Mouse (Mus musculus) intestine, embryonic 16.5 days (tissue): ENCODE data around the gene Ptpn12. TPM values are rescaled to one million over a fixed set of nuclear protein-coding genes. Genes with fewer than 3 reads are reported as not detected.
A peak's percentile ranks its signal among the peaks of the same experiment; 100 is the strongest.

Experiments used
- ATAC-seq: fragments of 200-750 bp; cut with Nextera tagmentation; 2 replicates; pipeline ENCODE4 v1.8.0; 2017; ENCODE audit warnings: moderate TSS enrichment, moderate library complexity
- H3K27ac ChIP-seq: fragments of 300-500 bp; sonication (generic); 2 replicates; pipeline ENCODE4 v1.5.1; 2014; ENCODE audit warnings: mild to moderate bottlenecking, low read length
- H3K27me3 ChIP-seq: fragments of 300-500 bp; sonication (generic); replicated peaks from 2 replicates; pipeline ENCODE4 v1.6.1; 2014; ENCODE audit warnings: low read length, control low read depth, mixed read lengths; ENCODE audit not compliant: control insufficient read depth, insufficient read depth
- H3K36me3 ChIP-seq: fragments of 300-500 bp; sonication (generic); 2 replicates; pipeline ENCODE4 v1.6.1; 2014; ENCODE audit warnings: low read length, control low read depth; ENCODE audit not compliant: control insufficient read depth, insufficient read depth
- H3K4me1 ChIP-seq: fragments of 300-500 bp; sonication (generic); 2 replicates; pipeline ENCODE4 v1.6.1; 2014; ENCODE audit warnings: low read length, control low read depth, mixed read lengths; ENCODE audit not compliant: control insufficient read depth, insufficient read depth
- H3K4me2 ChIP-seq: fragments of 300-500 bp; sonication (generic); 2 replicates; pipeline ENCODE4 v1.6.1; 2014; ENCODE audit warnings: low read depth, low read length, control low read depth
- H3K4me3 ChIP-seq: fragments of 300-500 bp; sonication (generic); 2 replicates; pipeline ENCODE4 v1.5.1; 2014; ENCODE audit warnings: mild to moderate bottlenecking, low read length
- H3K9ac ChIP-seq: fragments of 300-500 bp; sonication (generic); 2 replicates; pipeline ENCODE4 v1.6.1; 2014; ENCODE audit warnings: low read depth, low read length
- H3K9me3 ChIP-seq: fragments of 300-500 bp; sonication (generic); 2 replicates; pipeline ENCODE4 v1.6.1; 2016; ENCODE audit warnings: low read length, control low read depth; ENCODE audit not compliant: control insufficient read depth
- WGBS: fragments of 180-500 bp; shearing (Covaris S2); extraction: QIAGEN DNeasy Blood & Tissue Kit; methylation state at CpG from one replicate; pipeline ENCODE4 v1.1.7; 2014; 5-methylcytosine and 5-hydroxymethylcytosine counted together
- polyA plus RNA-seq: library from polyadenylated mRNA; unstranded; fragments of >200 nt; fragmentation: Nextera tagmentation; extraction: Ambion mirVana; gene quantifications from 2 replicates; pipeline ENCODE4 v1.2.1, GENCODE M21; 2015

The Ptpn12 gene
- polyA plus RNA-seq, 1 experiment from 2014 or later = 10.6 TPM

- Histone ChIP-seq H3K9me3 (no peaks in the 10 kb centered on the region), H3K36me3 (peaks cover 9% of the 10 kb centered on the region; the same call in 1 of the 2 replicates), H3K4me3 (no peak overlapping the region), H3K27ac (peak overlapping the region; percentile 2; the same call in 1 of the 2 replicates), H3K27me3 (no peaks in the 10 kb centered on the region), H3K9ac (no peak overlapping the region), H3K4me2 (no peak overlapping the region), H3K4me1 (no peaks in the 10 kb centered on the region)
- WGBS = 73% methylated on average over 8 of the region's 8 CpGs
- peak; percentile 90 for ATAC-seq
Measured at GRCm38 (mm10) chr5:20990062-20990809, 65.5 kb downstream of the Ptpn12 start.

GRCm38 (mm10) chr5:20986271-20986670 is 69.4 kb downstream of the Ptpn12 start:
- no peak overlapping the region for H3K27ac ChIP-seq
- no peak overlapping the region for H3K9ac ChIP-seq
- ATAC-seq = no peak
- H3K4me1 ChIP-seq = no peaks in the 10 kb centered on the region
- H3K36me3 ChIP-seq = peaks cover 3% of the 10 kb centered on the region; the same call in 1 of the 2 replicates
- no peak overlapping the region for H3K4me2 ChIP-seq
- no peaks in the 10 kb centered on the region for H3K27me3 ChIP-seq
- H3K4me3 ChIP-seq = no peak overlapping the region
- WGBS = 97% methylated on average over 8 of the region's 8 CpGs
- H3K9me3 ChIP-seq = no peaks in the 10 kb centered on the region

GRCm38 (mm10) chr5:20983505-20983904 is 72.2 kb downstream of the Ptpn12 start:
- H3K27ac ChIP-seq = no peak overlapping the region
- H3K4me3 ChIP-seq = no peak overlapping the region
- no peak for ATAC-seq
- H3K36me3 ChIP-seq = peaks cover 3% of the 10 kb centered on the region; the same call in 1 of the 2 replicates
- H3K9ac ChIP-seq = no peak overlapping the region
- H3K27me3 ChIP-seq = no peaks in the 10 kb centered on the region
- H3K4me2 ChIP-seq = no peak overlapping the region
- H3K4me1 ChIP-seq = no peaks in the 10 kb centered on the region
- H3K9me3 ChIP-seq = no peaks in the 10 kb centered on the region

- H3K4me3 ChIP-seq = no peak overlapping the region
- no peaks in the 10 kb centered on the region for H3K9me3 ChIP-seq
- H3K9ac ChIP-seq = no peak overlapping the region
- 85% methylated on average over 4 of the region's 4 CpGs for WGBS
- H3K4me2 ChIP-seq = no peak overlapping the region
- no peak overlapping the region for H3K27ac ChIP-seq
- no peaks in the 10 kb centered on the region for H3K4me1 ChIP-seq
- no peaks in the 10 kb centered on the region for H3K27me3 ChIP-seq
- H3K36me3 ChIP-seq = no peaks in the 10 kb centered on the region
- no peak for ATAC-seq
Measured at GRCm38 (mm10) chr5:20974690-20975089, 81.0 kb downstream of the Ptpn12 start.

GRCm38 (mm10) chr5:20973999-20974398 is 81.7 kb downstream of the Ptpn12 start:
- no peak for ATAC-seq
- H3K9ac ChIP-seq = no peak overlapping the region
- H3K4me2 ChIP-seq = no peak overlapping the region
- no peak overlapping the region for H3K27ac ChIP-seq
- H3K9me3 ChIP-seq = no peaks in the 10 kb centered on the region
- no peaks in the 10 kb centered on the region for H3K36me3 ChIP-seq
- WGBS = 31% methylated on average over 6 of the region's 7 CpGs
- H3K4me1 ChIP-seq = no peaks in the 10 kb centered on the region
- no peaks in the 10 kb centered on the region for H3K27me3 ChIP-seq
- H3K4me3 ChIP-seq = no peak overlapping the region

- Histone ChIP-seq H3K4me1 (no peaks in the 10 kb centered on the region), H3K27me3 (no peaks in the 10 kb centered on the region), H3K9ac (no peak overlapping the region), H3K36me3 (no peaks in the 10 kb centered on the region), H3K4me3 (no peak overlapping the region), H3K9me3 (no peaks in the 10 kb centered on the region), H3K4me2 (no peak overlapping the region), H3K27ac (no peak overlapping the region)
- 69% methylated on average over 5 of the region's 5 CpGs for WGBS
- ATAC-seq = no peak
Measured at GRCm38 (mm10) chr5:20973069-20973468, 82.6 kb downstream of the Ptpn12 start.

GRCm38 (mm10) chr5:20968963-20969362 is 86.7 kb downstream of the Ptpn12 start:
- no peak overlapping the region for H3K27ac ChIP-seq
- H3K36me3 ChIP-seq = no peaks in the 10 kb centered on the region
- no peaks in the 10 kb centered on the region for H3K9me3 ChIP-seq
- 60% methylated on average over 9 of the region's 9 CpGs for WGBS
- no peak for ATAC-seq
- H3K9ac ChIP-seq = no peak overlapping the region
- no peak overlapping the region for H3K4me2 ChIP-seq
- no peaks in the 10 kb centered on the region for H3K4me1 ChIP-seq
- H3K27me3 ChIP-seq = no peaks in the 10 kb centered on the region
- H3K4me3 ChIP-seq = no peak overlapping the region

- no peaks in the 10 kb centered on the region for H3K4me1 ChIP-seq
- no peak overlapping the region for H3K9ac ChIP-seq
- WGBS = 68% methylated on average over 9 of the region's 9 CpGs
- no peak overlapping the region for H3K4me3 ChIP-seq
- H3K9me3 ChIP-seq = no peaks in the 10 kb centered on the region
- H3K27me3 ChIP-seq = no peaks in the 10 kb centered on the region
- no peak overlapping the region for H3K27ac ChIP-seq
- no peaks in the 10 kb centered on the region for H3K36me3 ChIP-seq
- no peak overlapping the region for H3K4me2 ChIP-seq
- ATAC-seq = no peak
Measured at GRCm38 (mm10) chr5:20968493-20968892, 87.2 kb downstream of the Ptpn12 start.

GRCm38 (mm10) chr5:20967942-20968341 is 87.8 kb downstream of the Ptpn12 start:
- Histone ChIP-seq H3K27me3 (no peaks in the 10 kb centered on the region), H3K27ac (no peak overlapping the region), H3K36me3 (no peaks in the 10 kb centered on the region), H3K9ac (no peak overlapping the region), H3K9me3 (no peaks in the 10 kb centered on the region), H3K4me3 (no peak overlapping the region), H3K4me2 (no peak overlapping the region), H3K4me1 (no peaks in the 10 kb centered on the region)
- no peak for ATAC-seq
- WGBS = 31% methylated on average over 4 of the region's 4 CpGs

- Histone ChIP-seq H3K9me3 (0 out of 2 replicates have a peak, but pooled peaks cover 3% of the 10 kb centered on the region), H3K36me3 (no peaks in the 10 kb centered on the region), H3K9ac (no peak overlapping the region), H3K4me1 (no peaks in the 10 kb centered on the region), H3K27ac (no peak overlapping the region), H3K4me3 (no peak overlapping the region), H3K27me3 (no peaks in the 10 kb centered on the region), H3K4me2 (no peak overlapping the region)
- 81% methylated on average over 6 of the region's 6 CpGs for WGBS
- ATAC-seq = no peak
Measured at GRCm38 (mm10) chr5:20964446-20964845, 91.3 kb downstream of the Ptpn12 start.
